Mouse (Mus musculus) heart, postnatal 36 days (tissue): ENCODE results near the gene Mrpl4. TPM values are rescaled to one million over a fixed set of nuclear protein-coding genes. Genes with fewer than 3 reads are reported as not detected.

Experiments used
- DNase-seq, 2 experiments: peaks; one replicate each; pipeline ENCODE4 v3.0.0; 2021 to 2022
- intact Hi-C: fragments of 180-260 bp; cut with DNase I; formaldehyde crosslinking; loops from one replicate; pipeline ENCODE4 v1.15.1; 2025
- total RNA-seq, 2 experiments: library from RNA; stranded (reverse); gene quantifications; 2 replicates each; pipeline ENCODE4 v1.2.3; 2021

The Mrpl4 gene
- total RNA-seq, 2 experiments from 2014 or later = 139 to 148 TPM

GRCm38 (mm10) chr9:21015571-21016130 lies 13.1 kb downstream of the Mrpl4 start, which contains the start of gene Icam1:
Gene Icam1 (plus strand): TSS chr9:21015985.
- DNase-seq = peak; percentile 76 to 78
- intact Hi-C loops = loop anchor here (2.0 kb wide), 1 partner anchor 13 kb away; the partner anchor contains the start of gene Icam4

- peak; percentile 40 to 49 for DNase-seq
- intact Hi-C loops = no loop called here
These were observed 14.0 kb downstream of the Mrpl4 start for GRCm38 (mm10) chr9:21016331-21017176.

- no peak for DNase-seq
- intact Hi-C loops = no loop called here
These were observed 14.6 kb downstream of the Mrpl4 start for GRCm38 (mm10) chr9:21017177-21017575.

- no peak for DNase-seq
- intact Hi-C loops = no loop called here
These were observed 16.1 kb downstream of the Mrpl4 start for GRCm38 (mm10) chr9:21018600-21018999.

GRCm38 (mm10) chr9:21021363-21021762 lies 18.8 kb downstream of the Mrpl4 start:
- DNase-seq = no peak
- intact Hi-C loops = no loop called here

GRCm38 (mm10) chr9:21022288-21022687 lies 19.8 kb downstream of the Mrpl4 start:
- intact Hi-C loops = no loop called here
- DNase-seq = no peak

GRCm38 (mm10) chr9:21022726-21023125 lies 20.2 kb downstream of the Mrpl4 start:
- intact Hi-C loops = no loop called here
- no peak for DNase-seq

GRCm38 (mm10) chr9:21025258-21025810 lies 22.8 kb downstream of the Mrpl4 start:
- DNase-seq = no peak

GRCm38 (mm10) chr9:21026849-21027248 lies 24.3 kb downstream of the Mrpl4 start:
- intact Hi-C loops = no loop called here

More at GRCm38 (mm10) chr9:21025258-21025810, 22.8 kb downstream of the Mrpl4 start:
- intact Hi-C loops = no loop called here

GRCm38 (mm10) chr9:21027774-21028290 lies 25.3 kb downstream of the Mrpl4 start:
- no peak for DNase-seq
- intact Hi-C loops = loop anchor here (2.0 kb wide), 1 partner anchor 13 kb away; the partner anchor contains the start of gene Icam1

More at GRCm38 (mm10) chr9:21026849-21027248, 24.3 kb downstream of the Mrpl4 start:
- no peak for DNase-seq

GRCm38 (mm10) chr9:21028560-21029110 lies 26.1 kb downstream of the Mrpl4 start:
- intact Hi-C loops = loop anchor here (1.0 to 2.0 kb wide), 2 partner anchors 14 to 26 kb away; partner anchors contain the start of genes Icam1 and Mrpl4
- no peak for DNase-seq

- peak; percentile 87 to 88 for DNase-seq
- intact Hi-C loops = loop anchor here (1.0 to 5.0 kb wide), 4 partner anchors 15 to 107 kb away; partner anchors contain the start of genes Gm38431, Icam1, Mrpl4 and Raver1
These were observed 26.9 kb downstream of the Mrpl4 start, which contains the start of gene Icam4 for GRCm38 (mm10) chr9:21029291-21030054. Gene Icam4 (plus strand): TSS chr9:21029373.

- intact Hi-C loops = loop anchor here (2.0 to 5.0 kb wide), 2 partner anchors 62 to 107 kb away; partner anchors contain the start of genes Gm38431 and Raver1
These were observed 27.6 kb downstream of the Mrpl4 start for GRCm38 (mm10) chr9:21030055-21030600.

GRCm38 (mm10) chr9:21030781-21031250 lies 28.3 kb downstream of the Mrpl4 start:
- peak; percentile 80 to 86 for DNase-seq
- intact Hi-C loops = loop anchor here (2.0 to 5.0 kb wide), 2 partner anchors 61 to 106 kb away; partner anchors contain the start of genes Gm38431 and Raver1

More at GRCm38 (mm10) chr9:21030055-21030600, 27.6 kb downstream of the Mrpl4 start:
- DNase-seq = no peak

GRCm38 (mm10) chr9:21031251-21031895 lies 28.8 kb downstream of the Mrpl4 start:
- intact Hi-C loops = loop anchor here (2.0 to 5.0 kb wide), 2 partner anchors 61 to 105 kb away; partner anchors contain the start of genes Gm38431 and Raver1
- peak; percentile 59 to 71 for DNase-seq

- no peak for DNase-seq
- intact Hi-C loops = loop anchor here (2.0 to 5.0 kb wide), 2 partner anchors 60 to 105 kb away; partner anchors contain the start of genes Gm38431 and Raver1
These were observed 29.4 kb downstream of the Mrpl4 start, which contains the start of gene Icam5 for GRCm38 (mm10) chr9:21031896-21032351. Gene Icam5 (plus strand): TSS chr9:21032073.

- DNase-seq = no peak
- intact Hi-C loops = loop anchor here (5.0 kb wide), 1 partner anchor 60 kb away; the partner anchor contains the start of genes Gm38431 and Raver1
These were observed 30.0 kb downstream of the Mrpl4 start for GRCm38 (mm10) chr9:21032491-21032890.

GRCm38 (mm10) chr9:21033136-21033535 lies 30.6 kb downstream of the Mrpl4 start:
- peak; percentile 82 to 85 for DNase-seq
- intact Hi-C loops = loop anchor here (5.0 kb wide), 1 partner anchor 59 kb away; the partner anchor contains the start of genes Gm38431 and Raver1
